Mouse (Mus musculus) frontal cortex, postnatal 10 days (tissue): ENCODE measurements at regions not wholly inside any gene's neighbourhood (a gene's known extent, or its start where the extent isn't known, plus 50 kb on each side); places are given as distances from the start of the nearest gene placed in this dataset.
A peak's percentile ranks its signal among the peaks of the same experiment; 100 is the strongest.

Experiments used
- DNase-seq, 2 experiments: peaks; one replicate each; pipeline ENCODE4 v3.0.0; 2022; ENCODE audit warnings: low spot score in 2 of 2, mixed read lengths in 1 of 2

DNA sequence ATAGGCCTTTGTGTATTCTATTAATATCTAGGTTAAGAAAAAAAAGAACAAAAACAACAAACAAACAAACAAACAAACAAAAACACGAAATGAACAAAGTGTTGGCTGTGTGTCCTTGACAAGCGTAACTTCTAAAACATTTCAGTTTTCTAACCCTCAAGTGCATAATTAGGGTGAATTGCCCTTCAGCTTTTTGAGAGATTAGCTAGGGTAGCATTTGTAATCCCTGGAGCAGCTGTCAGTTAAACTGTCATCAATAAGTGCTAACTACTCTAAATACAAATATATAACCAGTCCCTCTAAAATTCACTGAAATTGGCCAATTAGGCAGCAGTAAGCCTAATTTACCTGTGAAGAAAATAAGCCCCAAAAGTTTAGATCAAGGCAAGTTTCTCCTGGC is 467.6 kb downstream of the Gabrg2 start:
- no peak for DNase-seq

- DNase-seq: no peak
Observed at GRCm38 (mm10) chr11:41531971-41532896, 468.4 kb downstream of the Gabrg2 start.

- no peak for DNase-seq
Observed at GRCm38 (mm10) chr11:41524979-41525378, 475.7 kb downstream of the Gabrg2 start.

GRCm38 (mm10) chr11:41493277-41493676 is 507.4 kb downstream of the Gabrg2 start:
- DNase-seq: peak; percentile 10 to 16

GRCm38 (mm10) chr11:41491966-41492365 is 508.7 kb downstream of the Gabrg2 start:
- DNase-seq: peak; percentile 6 to 11

DNA sequence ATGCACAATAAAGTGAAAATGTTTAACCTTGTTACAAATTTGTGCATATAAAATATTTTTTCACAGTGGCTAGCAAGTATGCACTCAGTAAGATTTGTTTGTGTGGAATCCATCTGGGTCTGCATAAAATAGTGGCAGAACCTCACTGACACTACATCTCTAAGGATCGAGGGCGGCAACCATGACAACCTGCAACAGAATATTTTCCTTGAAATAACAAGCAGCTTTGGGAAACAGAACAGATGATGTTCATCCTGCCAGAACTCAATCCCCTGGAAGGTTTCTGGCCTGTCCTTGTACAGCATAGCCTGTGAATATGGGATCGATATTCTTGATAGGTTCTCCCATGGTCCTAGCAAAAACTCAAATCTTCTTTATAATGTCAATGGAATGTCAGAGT is 509.4 kb downstream of the Gabrg2 start:
- peak; percentile 15 to 33 for DNase-seq

DNA sequence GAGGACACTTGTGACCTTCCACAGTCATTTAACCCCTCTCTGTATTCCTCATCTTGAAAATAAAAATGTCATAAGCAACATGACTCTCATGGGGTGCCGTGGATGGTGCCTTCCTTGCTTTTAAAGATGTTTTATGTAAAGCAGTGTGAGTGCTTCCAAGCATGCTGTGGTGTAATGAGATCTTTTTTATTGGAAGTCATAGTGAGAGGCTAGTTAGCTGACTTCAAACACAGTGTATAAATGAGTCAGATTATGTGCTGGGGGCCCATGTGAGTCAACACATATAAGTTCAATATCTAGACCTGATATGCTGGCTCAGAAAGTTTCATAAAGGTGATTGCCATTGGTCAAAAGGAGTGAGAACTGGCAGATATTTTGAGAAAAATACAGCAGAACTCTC is 516.8 kb downstream of the Gabrg2 start:
- DNase-seq: no peak

GRCm38 (mm10) chr11:41470938-41471633 is 529.6 kb downstream of the Gabrg2 start:
- no peak for DNase-seq

DNA sequence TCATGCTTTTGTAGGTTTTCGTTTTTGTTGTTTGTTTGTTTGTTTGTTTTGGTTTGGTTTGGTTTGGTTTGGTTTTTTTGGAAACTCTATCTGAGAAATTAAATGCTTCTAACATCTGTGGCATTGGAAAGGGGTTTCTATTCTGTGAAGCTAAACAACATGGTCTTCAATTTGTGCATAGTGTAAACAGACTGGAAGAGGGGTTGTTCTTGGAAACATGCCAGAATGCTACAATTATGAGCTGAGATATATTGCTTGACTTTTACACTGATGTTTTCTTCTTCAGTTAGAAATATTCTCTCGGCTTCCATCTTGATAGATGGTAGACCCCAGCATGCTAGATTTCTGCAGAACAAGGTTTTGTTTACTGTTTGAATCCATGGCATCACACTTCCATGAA is 533.3 kb downstream of the Gabrg2 start:
- DNase-seq: no peak

- no peak for DNase-seq
Observed at GRCm38 (mm10) chr11:41433846-41434245, 566.8 kb downstream of the Gabrg2 start.

DNA sequence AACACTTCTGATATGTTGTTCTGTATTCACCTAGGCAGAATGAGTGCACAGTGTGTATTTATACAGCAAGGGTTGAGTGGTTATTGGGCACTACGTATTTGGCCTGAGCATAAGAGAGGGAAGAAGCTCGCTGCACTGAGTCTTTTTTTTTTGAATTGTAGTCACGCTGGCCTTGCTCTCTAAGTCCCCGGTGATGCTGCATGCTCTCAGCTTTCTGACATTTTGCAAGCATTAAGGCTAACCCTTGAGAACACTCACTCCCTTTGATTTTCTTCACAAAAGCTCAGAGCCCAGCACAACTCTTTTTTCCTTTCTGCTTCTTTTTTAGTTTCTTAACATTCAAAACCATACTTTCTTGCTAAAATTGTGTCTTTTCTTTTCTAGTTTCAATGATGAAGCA is 575.1 kb downstream of the Gabrg2 start:
- no peak for DNase-seq
